Mouse (Mus musculus) cortical plate, adult 2 months (tissue): ENCODE data around the gene Hist1h2an.
"Not testable (repeated sequence)": the region's sequence is repeated elsewhere in the genome, so short reads cannot be mapped to it uniquely, and the experiment has no call there.

Experiments used
- CTCF ChIP-seq: fragments of 200-500 bp; IDR thresholded peaks from 2 replicates; pipeline ENCODE4 v1.5.1; 2011; ENCODE audit warnings: mild to moderate bottlenecking, control low read depth, low read length; ENCODE audit not compliant: insufficient read depth; ENCODE audit errors: extremely low read depth
- POLR2A ChIP-seq: fragments of 200-500 bp; IDR thresholded peaks from 2 replicates; pipeline ENCODE4 v1.6.1; 2011; ENCODE audit warnings: mild to moderate bottlenecking, low read length, control low read depth; ENCODE audit not compliant: insufficient read depth; ENCODE audit errors: extremely low read depth

DNA sequence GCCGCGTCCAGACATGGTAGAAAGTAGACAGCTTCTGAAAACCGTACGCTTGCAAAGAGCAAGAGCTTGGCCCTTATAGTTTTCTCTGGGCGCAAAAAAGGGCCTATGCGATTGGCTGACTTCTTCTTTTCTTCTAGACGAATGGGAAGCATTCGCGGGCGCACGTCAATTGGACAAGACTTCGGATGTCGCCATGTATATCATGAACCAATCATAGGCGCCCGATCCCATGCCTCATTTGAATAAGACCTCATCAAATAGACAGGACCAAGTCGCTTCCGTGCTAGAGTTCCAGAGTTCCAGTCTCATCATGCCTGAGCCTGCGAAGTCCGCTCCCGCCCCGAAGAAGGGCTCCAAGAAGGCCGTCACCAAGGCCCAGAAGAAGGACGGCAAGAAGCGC is 46.4 kb upstream of the Hist1h2an start, which contains the start of the genes Hist1h2ap and Hist1h2br:
- TF ChIP-seq CTCF, POLR2A: not testable (repeated sequence)
